Mouse (Mus musculus) myocyte (in vitro differentiated cells): ENCODE measurements around the gene Sema3g.

Source experiments
- CEBPB ChIP-seq: IDR thresholded peaks from 2 replicates; pipeline ENCODE4 v1.6.1; 2011; ENCODE audit warnings: mild to moderate bottlenecking, moderate library complexity; ENCODE audit not compliant: poor library complexity, insufficient read depth, severe bottlenecking
- E2F4 ChIP-seq: IDR thresholded peaks from one replicate; pipeline ENCODE4 v1.6.1; 2011; ENCODE audit warnings: mild to moderate bottlenecking, control low read depth, moderate library complexity; ENCODE audit not compliant: insufficient read depth
- MAX ChIP-seq: IDR thresholded peaks from one replicate; pipeline ENCODE4 v1.6.1; 2011; ENCODE audit warnings: low read depth, mild to moderate bottlenecking, control low read depth
- MYOD1 ChIP-seq, 3 experiments: IDR thresholded peaks; one replicate each; pipeline ENCODE4 v1.6.1; 2011; ENCODE audit warnings: control low read depth in 2 of 3, low read depth in 2 of 3, mild to moderate bottlenecking in 2 of 3, moderate library complexity in 1 of 3; ENCODE audit not compliant: insufficient read length in 2 of 3, control insufficient read depth in 1 of 3
- MYOG ChIP-seq, 3 experiments: IDR thresholded peaks; one replicate each; pipeline ENCODE4 v1.6.1; 2011; ENCODE audit warnings: control low read depth in 2 of 3, low read depth in 2 of 3, mild to moderate bottlenecking in 2 of 3; ENCODE audit not compliant: insufficient read length in 2 of 3, control insufficient read depth in 1 of 3, insufficient read depth in 1 of 3
- POLR2A ChIP-seq: IDR thresholded peaks from one replicate; pipeline ENCODE4 v1.6.1; 2011; ENCODE audit warnings: low read depth, mild to moderate bottlenecking, control low read depth, moderate library complexity; ENCODE audit not compliant: insufficient read length
- POLR2AphosphoS2 ChIP-seq: IDR thresholded peaks from one replicate; pipeline ENCODE4 v1.6.1; 2011; ENCODE audit warnings: low read depth, control low read depth; ENCODE audit not compliant: insufficient read length
- SRF ChIP-seq: IDR thresholded peaks from one replicate; pipeline ENCODE4 v1.6.1; 2011; ENCODE audit warnings: low read depth; ENCODE audit not compliant: control insufficient read depth, insufficient read length
- TCF12 ChIP-seq: IDR thresholded peaks from one replicate; pipeline ENCODE4 v1.6.1; 2011; ENCODE audit warnings: mild to moderate bottlenecking, control low read depth; ENCODE audit not compliant: poor library complexity, insufficient read depth, severe bottlenecking
- USF1 ChIP-seq: IDR thresholded peaks from one replicate; pipeline ENCODE4 v1.6.1; 2011; ENCODE audit warnings: low read depth, mild to moderate bottlenecking, control low read depth, moderate library complexity

- no peak for TF ChIP-seq MAX
- TF ChIP-seq POLR2A, result peak; percentile 20
- no peak for TF ChIP-seq MYOD1 (IDR thresholded peaks at IDR 0.05; ENCODE audit: control insufficient read depth in 1 of 3, insufficient read length in 2 of 3, low read depth in 2 of 3)
- TF ChIP-seq MYOG (IDR thresholded peaks at IDR 0.05; ENCODE audit: control insufficient read depth in 1 of 3, insufficient read depth in 1 of 3, insufficient read length in 2 of 3, low read depth in 2 of 3), result no peak
- no peak for TF ChIP-seq E2F4
- TF ChIP-seq CEBPB, result no peak
- TF ChIP-seq TCF12, result no peak
- peak; percentile 80 for TF ChIP-seq SRF
- no peak for TF ChIP-seq POLR2AphosphoS2
- TF ChIP-seq USF1, result no peak
These were observed at the start of gene Sema3g for GRCm38 (mm10) chr14:31217666-31218065.
